Mouse (Mus musculus): Measurements from ENCODE around the gene Klhl21. TPM values are rescaled to one million over a fixed set of nuclear protein-coding genes. Genes with fewer than 3 reads are reported as not detected.
A peak's percentile ranks its signal among the peaks of the same experiment; 100 is the strongest.

Klhl21 gene
- total RNA-seq, 2 experiments from 2014 or later, result 98.5 to 113 TPM

DNA sequence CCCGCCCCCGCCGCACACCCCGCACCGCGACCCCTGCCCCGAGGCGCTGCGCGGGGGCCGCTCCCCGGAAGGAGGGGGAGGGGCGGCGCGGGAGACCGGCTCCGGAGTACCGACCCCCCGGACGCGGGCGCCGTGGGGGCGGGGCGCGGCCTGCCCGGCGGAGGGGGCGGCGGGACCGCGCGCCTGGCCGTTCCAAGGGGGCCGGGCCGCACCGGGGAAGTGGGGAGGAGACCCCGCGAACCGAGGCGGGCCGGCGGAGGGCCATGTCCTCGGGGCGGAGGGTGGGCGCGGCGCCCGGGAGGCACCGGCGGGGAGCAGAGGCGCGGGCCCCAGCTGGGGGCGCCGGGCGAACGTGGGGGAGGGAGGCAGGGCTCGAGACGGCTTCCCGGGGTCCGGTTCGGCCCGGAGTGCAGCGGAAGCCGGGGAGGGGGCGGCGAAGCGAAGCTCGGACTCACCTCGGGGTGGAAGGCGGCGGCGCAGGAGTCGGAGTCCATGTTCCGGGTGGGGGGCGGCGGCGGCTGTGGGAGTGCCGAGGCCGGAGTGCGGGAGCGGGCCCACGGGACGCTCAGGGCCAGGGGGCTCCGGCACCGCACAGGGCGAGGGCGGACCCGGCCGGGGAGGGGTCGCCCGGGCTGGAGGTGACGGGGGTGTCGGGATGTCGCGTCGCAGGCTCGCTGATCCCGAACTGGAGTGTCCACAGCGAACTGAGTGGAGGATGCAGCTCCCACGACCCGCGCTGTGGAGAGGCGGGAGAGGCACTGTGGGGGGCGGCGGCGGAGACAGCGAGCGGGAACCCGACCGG is 13.0 kb upstream of the Klhl21 start:
- no peak for DNase-seq (ENCODE audit: low spot score)

- DNase-seq (ENCODE audit: low spot score), result peak; percentile 99
Measured at GRCm38 (mm10) chr4:151996173-151996950, 12.2 kb upstream of the Klhl21 start, which contains the start of gene Phf13. TSS of gene Phf13 (minus strand) at chr4:151996258.

GRCm38 (mm10) chr4:151996951-151997222 is 11.7 kb upstream of the Klhl21 start:
- DNase-seq (ENCODE audit: low spot score), result no peak

GRCm38 (mm10) chr4:151997701-151998100 is 10.9 kb upstream of the Klhl21 start:
- DNase-seq (ENCODE audit: low spot score), result no peak

GRCm38 (mm10) chr4:151999481-151999880 is 9.1 kb upstream of the Klhl21 start:
- DNase-seq (ENCODE audit: low spot score), result no peak

GRCm38 (mm10) chr4:152000906-152001305 is 7.7 kb upstream of the Klhl21 start:
- peak; percentile 61 for DNase-seq (ENCODE audit: low spot score)

DNA sequence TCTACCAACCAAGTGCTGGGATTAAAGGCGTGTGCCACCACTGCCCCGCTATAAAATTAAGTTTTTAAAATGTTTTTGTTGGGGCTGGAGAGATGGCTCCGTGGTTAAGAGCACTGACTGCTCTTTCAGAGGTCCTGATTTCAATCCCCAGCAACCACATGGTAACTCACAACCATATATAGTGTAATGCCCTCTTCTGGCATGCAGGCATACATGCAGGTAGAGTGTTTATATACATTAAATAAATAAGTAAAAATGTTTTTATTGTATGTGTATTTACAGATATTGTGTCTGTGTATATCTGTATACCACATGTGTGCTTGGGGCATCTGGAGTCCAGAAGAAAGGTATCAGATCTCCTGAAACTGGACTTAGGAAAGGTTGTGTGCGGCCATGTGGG is 7.3 kb upstream of the Klhl21 start:
- DNase-seq (ENCODE audit: low spot score), result no peak

DNA sequence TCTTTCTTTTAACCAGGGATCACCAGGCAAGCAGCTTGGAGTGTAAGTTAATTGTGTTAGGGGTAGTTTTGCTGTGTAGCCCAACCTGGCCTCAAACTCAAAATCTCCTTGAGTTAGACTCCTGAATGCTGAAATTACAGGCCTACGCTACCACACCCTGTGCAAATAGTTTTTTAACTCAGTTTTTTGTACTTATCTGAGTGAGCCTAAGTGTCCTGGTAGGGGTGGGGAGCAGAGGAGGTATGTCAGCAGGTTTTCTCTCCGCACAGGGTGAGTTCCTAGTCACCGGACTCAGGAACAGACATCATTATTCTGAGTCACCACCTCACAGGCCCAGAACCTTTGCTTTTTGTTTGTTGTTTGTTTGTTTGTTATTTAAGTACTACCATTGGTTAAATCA is 6.5 kb upstream of the Klhl21 start:
- no peak for DNase-seq (ENCODE audit: low spot score)

DNA sequence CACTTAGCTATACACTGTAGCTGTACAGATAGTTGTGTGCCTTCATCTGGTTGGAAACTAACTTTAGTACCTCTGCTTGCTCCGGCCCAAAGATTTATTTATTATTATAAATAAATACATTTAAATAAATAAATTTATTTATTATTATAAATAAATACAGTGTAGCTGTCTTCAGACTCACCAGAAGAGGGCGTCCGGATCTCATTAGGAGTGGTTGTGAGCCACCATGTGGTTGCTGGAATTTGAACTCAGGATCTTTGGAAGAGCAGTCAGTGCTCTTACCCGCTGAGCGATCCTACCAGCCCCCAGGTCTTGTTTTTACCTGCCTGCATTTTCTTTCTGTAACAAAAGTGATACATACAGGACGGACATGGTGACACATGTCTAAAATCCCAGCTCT is 2.5 kb upstream of the Klhl21 start:
- no peak for DNase-seq (ENCODE audit: low spot score)

DNA sequence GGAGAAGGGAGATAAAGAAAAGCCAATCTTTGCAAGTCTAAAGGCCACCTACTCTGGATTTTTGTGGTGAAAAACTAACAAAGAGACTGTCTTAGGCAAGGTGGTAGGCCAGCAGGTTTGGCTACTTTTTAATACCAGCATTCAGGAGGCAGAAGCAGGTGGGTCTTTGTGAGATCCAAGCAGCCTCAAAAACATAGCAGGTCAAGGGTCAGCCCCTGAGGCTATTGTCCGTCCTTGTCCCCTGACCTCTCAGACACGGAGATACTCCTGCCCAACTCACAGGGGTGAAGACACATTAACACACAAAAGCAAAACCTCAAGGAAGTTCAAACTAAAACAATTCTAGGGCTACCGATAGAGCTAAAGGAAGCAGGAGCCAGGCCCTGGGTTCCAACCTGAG is 1.8 kb upstream of the Klhl21 start:
- no peak for DNase-seq (ENCODE audit: low spot score)

DNA sequence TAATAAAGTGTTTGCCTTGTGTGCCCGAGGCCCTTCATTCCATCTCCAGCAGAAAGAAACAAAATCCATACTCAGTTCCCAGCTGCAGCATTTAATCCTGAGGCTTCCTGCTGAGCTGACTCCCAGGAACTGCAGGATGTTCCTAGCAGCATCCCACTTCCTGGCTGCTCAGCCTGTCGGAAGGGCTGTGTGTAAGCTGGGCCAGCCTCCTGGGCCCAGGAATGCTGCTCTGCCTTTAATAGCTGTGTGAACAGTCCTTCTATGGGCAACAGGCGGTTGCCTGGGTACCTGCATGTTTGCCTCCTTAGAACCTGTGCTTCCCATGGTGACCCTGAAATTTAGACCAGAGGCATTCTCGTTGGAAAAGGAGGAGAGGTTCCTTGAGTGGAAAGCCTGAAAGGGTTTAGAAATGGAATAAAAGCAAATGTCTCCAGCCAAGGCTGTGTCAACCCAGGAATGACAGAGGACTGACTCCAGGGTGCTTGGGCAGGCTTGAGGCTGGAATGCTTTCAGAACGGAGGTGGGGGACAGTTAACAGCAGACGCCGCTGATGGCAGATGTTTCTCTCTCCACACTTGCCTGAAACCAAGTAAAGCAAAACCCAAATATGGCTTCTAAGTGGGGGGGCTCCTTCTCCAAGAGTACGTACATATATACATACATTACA is 989 bp upstream of the Klhl21 start:
- DNase-seq (ENCODE audit: low spot score), result no peak

GRCm38 (mm10) chr4:152008148-152008500 is 479 bp upstream of the Klhl21 start:
- DNase-seq (ENCODE audit: low spot score), result no peak

GRCm38 (mm10) chr4:152009076-152010051 is 761 bp downstream of the Klhl21 start:
- peak; percentile 74 for DNase-seq (ENCODE audit: low spot score)

- peak; percentile 76 for DNase-seq (ENCODE audit: low spot score)
Measured at GRCm38 (mm10) chr4:152010091-152010706, 1.6 kb downstream of the Klhl21 start.

DNA sequence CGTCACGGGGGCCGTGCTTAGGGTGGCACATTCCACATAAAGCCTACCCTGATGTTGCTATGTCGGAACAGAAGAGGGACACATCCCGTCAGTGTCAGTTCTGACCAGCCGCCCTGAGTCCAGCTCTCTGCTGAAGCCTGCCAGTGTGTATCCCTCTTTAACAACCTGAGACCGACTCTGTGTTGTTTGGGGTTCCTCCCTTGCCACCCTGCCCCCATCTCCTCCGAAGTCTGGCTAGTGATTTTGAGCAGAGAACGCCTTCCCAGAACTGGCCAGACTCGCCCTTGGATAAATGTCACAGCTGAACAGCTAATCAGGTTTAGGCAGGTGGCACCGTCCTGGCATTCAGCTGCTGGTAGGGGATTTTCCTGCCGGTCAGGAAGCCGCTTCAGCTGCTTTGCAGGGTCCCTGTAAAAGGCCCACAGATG is 2.1 kb downstream of the Klhl21 start:
- peak; percentile 52 for DNase-seq (ENCODE audit: low spot score)

GRCm38 (mm10) chr4:152011171-152011760 is 2.7 kb downstream of the Klhl21 start:
- no peak for DNase-seq (ENCODE audit: low spot score)

- no peak for DNase-seq (ENCODE audit: low spot score)
Measured at GRCm38 (mm10) chr4:152012109-152012508, 3.5 kb downstream of the Klhl21 start.

DNA sequence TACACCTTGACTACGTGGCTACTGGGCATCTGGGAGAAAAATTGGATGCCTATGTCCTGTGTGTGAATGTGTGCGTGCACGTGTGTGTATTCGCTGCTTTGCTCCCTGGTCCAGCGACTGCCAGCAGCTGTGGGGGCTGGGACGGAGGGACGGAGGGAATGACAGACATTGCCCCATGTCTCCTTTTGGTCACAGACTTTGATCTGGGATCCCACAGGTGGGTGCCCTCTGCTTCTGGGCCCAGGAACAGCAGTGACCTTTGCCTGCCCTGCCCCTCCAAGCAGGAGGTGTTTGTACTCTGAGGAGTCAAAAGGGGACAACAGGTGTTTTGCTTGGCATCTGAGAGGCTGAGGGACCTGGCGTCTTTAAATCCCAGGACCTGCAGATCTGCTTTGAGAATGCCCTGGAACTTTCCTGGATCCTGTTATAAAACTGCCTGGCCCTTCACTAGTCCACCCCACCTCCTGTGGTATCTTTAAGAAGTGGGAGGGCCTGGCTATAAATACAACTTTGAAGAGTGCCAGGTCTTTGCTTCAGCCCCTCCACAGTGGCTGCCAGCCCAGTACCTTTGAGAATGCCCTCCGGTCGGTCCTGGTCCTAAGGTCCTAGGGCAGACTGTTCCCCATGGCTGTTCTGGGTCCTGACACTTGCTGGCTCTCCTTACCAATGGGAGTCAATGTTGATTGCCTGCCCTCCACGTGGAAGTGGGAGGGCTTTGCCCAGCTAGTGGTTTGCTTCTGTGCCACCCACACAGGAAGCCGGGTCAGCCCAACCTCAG is 4.6 kb downstream of the Klhl21 start:
- peak; percentile 74 for DNase-seq (ENCODE audit: low spot score)

DNA sequence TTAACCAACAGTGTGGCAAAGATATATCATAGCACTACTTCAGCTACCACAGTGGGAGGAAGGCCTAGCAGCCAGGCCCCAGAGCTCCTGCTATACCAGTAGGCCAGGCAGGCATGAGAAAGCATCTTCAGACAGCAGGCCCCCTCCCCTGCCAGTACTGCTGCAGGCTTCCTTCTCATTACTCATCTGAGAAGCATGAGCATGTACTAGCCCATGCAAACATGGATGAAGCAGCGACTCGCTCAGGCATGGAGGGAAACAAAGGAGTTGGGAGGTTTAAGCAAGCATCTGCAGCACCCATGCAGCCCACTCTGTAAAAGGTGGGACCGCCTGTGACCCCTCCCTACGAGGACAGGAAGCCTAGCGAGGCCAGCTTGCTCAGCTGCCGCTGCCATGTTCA is 10.5 kb downstream of the Klhl21 start:
- DNase-seq (ENCODE audit: low spot score), result no peak

DNA sequence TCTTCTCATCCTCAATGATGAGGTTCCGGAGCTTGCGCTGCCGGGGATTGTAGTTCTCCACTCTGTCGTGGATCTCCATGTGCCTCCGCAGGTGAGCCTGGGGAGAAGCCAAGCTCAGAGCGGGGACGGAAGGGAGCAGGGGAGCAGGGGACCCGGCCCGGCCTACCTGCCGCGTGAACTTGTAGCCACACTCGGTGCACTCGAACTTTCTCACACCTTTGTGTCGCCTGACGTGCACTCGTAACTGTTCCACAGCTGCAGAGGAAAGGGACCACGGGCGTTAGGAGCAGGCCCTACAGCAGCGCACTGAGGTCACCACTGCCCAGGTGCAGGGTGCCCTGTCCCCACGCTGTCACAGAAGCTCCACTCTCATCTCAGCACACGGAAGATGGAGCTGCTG is 11.4 kb downstream of the Klhl21 start:
- DNase-seq (ENCODE audit: low spot score), result no peak

Measured in gastrocnemius, adult 18-20 months (tissue).